Mouse (Mus musculus): Measurements from ENCODE around the gene Frmd4a. TPM values are rescaled to one million over a fixed set of nuclear protein-coding genes. Genes with fewer than 3 reads are reported as not detected.

Frmd4a gene
- 10 to 100 TPM; 10.8 to 14.2 TPM for total RNA-seq (2021)
- long read RNA-seq, experiment 1, partial matches to known transcripts: 0 of 2 reads
- long read RNA-seq, experiment 1, other reads (novel, unspliced or antisense): 2 of 2 reads
- long read RNA-seq, experiment 2, full-length matches to known transcripts: 2 of 6 reads
- long read RNA-seq, experiment 2, partial matches to known transcripts: 2 of 6 reads
- long read RNA-seq, experiment 2, other reads (novel, unspliced or antisense): 2 of 6 reads

DNA sequence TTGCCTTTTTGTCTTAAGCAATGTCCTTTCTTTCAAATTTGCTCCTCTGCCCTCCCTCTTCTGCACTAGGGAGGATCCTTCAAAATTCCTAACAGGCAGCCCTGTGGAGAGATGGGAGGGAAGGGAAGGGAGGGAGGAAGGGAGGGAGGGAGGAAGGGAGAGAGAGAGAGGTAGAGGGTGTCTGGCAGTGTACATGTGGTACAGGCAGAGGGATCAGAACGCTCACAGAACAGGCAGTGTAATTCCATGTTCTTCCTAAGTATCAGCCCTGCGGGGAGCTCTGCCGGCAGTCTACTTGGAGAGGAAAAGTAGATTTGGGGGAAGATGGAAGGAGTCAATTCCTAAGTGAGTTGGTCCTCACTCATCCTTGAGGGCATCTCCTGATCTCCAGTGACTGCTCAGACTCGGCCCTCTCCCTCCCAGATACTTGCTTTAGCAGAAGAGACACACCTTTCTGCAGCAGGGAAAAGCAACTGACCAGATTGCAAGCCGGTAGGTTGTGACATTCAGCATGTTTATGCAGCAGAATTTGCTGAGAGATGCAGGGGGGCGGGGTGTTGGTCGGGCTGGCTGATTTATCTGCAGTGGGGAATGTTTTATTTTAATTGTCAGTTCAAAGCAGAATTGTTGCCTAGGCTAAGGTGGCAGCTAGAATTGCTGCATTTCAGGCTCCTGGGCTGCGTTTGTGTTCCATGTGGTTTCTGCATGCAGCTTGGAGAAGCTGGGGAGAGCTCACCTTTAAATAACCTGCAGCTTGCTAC lies at the start of gene Frmd4a:
Gene Frmd4a, plus strand, starts transcription at position 190 of the 761 bp plus-strand sequence.
- intact Hi-C loops (cut with DNase I; ENCODE audit: low total_unique reads): no loop called here
- DNase-seq: no peak

DNA sequence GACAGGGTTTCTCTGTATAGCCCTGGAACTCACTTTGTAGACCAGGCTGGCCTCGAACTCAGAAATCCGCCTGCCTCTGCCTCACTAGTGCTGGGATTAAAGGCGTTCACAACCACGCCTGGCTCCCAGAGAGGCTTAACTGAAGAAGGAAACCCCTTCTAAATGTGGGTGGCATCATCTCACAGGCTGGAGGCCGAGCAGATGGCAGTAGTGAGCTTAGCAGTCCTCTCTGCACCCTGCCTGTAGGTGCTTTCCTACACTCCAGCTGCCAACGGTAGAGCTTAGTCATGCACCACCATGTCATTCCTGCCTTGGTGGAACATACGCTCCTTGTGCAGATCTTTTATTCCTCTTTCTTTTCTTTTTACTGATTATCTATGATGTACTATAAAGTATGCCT lies 28.6 kb upstream of the Frmd4a start:
- no peak for DNase-seq
- intact Hi-C loops (cut with DNase I; ENCODE audit: low total_unique reads): no loop called here

GRCm38 (mm10) chr2:3990431-3990830 lies 27.1 kb upstream of the Frmd4a start:
- DNase-seq: no peak
- intact Hi-C loops (cut with DNase I; ENCODE audit: low total_unique reads): no loop called here

GRCm38 (mm10) chr2:4018431-4018876 lies 937 bp downstream of the Frmd4a start:
- peak; percentile 7 for DNase-seq
- intact Hi-C loops (cut with DNase I; ENCODE audit: low total_unique reads): no loop called here

GRCm38 (mm10) chr2:4018909-4019308 lies 1.4 kb downstream of the Frmd4a start:
- intact Hi-C loops (cut with DNase I; ENCODE audit: low total_unique reads): no loop called here
- no peak for DNase-seq

DNA sequence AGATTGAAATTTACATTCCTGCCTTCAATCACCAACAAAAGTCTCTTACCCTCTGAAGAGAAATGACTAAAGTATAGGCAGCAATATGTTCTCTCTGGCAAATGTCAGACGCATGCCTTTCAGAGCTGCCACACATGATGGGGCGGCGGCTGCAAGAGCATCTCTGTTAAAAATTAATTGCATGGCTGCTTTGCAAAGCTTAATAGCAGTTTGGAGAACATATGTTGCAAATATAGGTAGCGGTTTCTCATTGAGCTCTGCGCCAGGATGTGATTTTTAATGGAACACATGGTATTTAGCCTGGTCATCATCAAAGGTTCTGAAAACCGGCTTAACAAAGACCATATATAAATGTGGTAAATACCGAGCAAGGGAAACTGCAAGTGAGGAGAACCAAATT lies 7.4 kb downstream of the Frmd4a start:
- DNase-seq: no peak
- intact Hi-C loops (cut with DNase I; ENCODE audit: low total_unique reads): no loop called here

DNA sequence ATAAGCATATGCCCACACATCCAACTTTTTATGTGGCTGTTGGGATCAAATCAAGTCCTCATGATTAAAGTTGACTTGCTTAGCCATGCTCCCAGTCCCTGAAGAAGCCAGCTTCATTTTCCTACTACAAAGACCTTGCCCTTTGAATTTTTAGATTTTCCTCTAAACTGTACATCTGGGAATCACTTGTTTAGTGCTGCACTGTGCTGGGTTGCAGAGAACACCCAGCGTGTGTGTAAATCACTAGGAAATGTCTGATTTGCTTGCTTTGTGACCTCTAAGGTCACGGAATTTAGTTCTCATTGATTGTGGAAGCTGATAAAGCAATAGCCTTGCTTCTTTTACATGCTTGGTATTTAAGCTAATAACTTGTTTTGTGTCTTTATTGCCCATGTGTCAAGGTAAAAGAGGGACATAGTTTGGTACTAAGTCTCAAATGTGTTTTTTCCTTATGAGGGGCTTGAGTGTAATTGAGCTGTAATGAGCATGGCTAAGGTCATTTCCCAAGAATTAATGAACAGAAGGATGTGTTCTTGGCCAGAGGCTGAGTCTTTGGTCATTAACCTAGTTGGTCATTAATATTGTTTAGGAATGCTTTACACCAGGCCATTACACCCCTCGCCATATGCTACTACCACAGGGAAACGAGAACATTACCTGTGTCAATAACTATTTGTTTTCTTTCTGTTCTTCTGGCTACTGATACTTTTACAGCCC lies 11.7 kb downstream of the Frmd4a start:
- no peak for DNase-seq
- intact Hi-C loops (cut with DNase I; ENCODE audit: low total_unique reads): no loop called here

DNA sequence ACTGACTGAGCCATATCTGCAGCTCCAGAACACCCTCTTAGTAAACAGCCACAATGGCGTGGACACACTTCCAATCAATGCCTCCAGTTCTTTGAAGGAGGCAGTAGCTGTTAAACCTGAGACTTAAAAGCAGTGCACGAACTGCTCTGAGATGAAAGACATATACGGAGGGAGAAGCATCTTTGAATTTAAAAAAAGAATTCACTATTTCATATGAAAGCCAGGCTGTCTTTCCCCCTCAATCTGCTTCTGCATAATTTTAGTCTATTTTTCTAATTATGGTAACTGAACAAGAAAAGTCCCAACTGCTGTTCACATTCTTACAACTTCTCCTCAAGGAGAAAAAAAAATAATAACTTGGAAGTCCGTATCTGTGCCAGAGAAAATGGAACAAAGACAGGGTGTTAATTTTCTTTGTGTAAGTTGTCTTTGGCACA lies 18.7 kb downstream of the Frmd4a start:
- intact Hi-C loops (cut with DNase I; ENCODE audit: low total_unique reads): no loop called here
- DNase-seq: no peak

GRCm38 (mm10) chr2:4036651-4037117 lies 19.2 kb downstream of the Frmd4a start:
- intact Hi-C loops (cut with DNase I; ENCODE audit: low total_unique reads): no loop called here
- DNase-seq: no peak

- intact Hi-C loops (cut with DNase I; ENCODE audit: low total_unique reads): no loop called here
- no peak for DNase-seq
Observed at GRCm38 (mm10) chr2:4042009-4042408, 24.5 kb downstream of the Frmd4a start.

DNA sequence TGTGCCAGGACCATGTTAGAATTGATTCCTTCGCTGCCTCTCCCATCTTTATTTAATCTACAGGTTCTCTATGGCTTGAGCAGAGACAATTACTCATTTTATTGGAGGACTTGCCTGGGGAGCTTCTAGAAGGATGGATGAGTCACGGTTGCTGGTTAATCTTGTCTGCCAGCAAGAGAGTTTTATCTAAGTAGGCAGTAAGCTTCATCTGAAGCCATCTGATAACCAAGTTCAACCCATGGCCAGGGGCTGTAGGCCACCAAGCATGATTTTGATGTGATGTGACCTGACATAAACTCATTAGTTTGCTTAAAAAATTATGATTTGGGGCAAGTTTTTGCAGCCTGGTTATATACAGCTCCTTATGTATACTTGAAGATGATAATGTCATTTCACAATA lies 38.0 kb downstream of the Frmd4a start:
- no peak for DNase-seq

GRCm38 (mm10) chr2:4060675-4061074 lies 43.2 kb downstream of the Frmd4a start:
- no peak for DNase-seq
- intact Hi-C loops (cut with DNase I; ENCODE audit: low total_unique reads): no loop called here

More for the DNA sequence above, 38.0 kb downstream of the Frmd4a start:
- intact Hi-C loops (cut with DNase I; ENCODE audit: low total_unique reads): no loop called here

DNA sequence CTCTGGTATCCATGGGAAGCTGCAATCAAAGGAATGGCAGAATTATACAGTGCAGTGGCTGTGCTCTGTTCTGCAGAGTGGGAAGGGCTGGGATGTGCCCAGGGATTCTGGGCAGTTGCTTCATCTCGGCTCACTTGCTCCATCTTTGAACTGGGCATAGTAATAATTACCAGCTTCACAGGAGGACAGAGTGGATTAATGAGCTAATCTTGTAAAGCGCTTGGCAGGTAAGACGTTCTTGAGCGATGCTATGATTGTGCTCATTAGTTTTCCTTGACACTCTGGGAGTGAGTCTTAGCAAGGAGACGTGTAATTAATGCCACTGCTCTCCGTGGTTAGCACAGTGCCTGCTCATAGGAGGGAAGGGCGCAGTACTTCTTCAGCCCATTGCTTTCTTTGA lies 54.3 kb downstream of the Frmd4a start:
- intact Hi-C loops (cut with DNase I; ENCODE audit: low total_unique reads): no loop called here

GRCm38 (mm10) chr2:4083877-4084276 lies 66.4 kb downstream of the Frmd4a start:
- DNase-seq: no peak
- intact Hi-C loops (cut with DNase I; ENCODE audit: low total_unique reads): no loop called here

More for the DNA sequence above, 54.3 kb downstream of the Frmd4a start:
- DNase-seq: no peak

- intact Hi-C loops (cut with DNase I; ENCODE audit: low total_unique reads): no loop called here
Observed at GRCm38 (mm10) chr2:4097601-4098000, 80.1 kb downstream of the Frmd4a start.

DNA sequence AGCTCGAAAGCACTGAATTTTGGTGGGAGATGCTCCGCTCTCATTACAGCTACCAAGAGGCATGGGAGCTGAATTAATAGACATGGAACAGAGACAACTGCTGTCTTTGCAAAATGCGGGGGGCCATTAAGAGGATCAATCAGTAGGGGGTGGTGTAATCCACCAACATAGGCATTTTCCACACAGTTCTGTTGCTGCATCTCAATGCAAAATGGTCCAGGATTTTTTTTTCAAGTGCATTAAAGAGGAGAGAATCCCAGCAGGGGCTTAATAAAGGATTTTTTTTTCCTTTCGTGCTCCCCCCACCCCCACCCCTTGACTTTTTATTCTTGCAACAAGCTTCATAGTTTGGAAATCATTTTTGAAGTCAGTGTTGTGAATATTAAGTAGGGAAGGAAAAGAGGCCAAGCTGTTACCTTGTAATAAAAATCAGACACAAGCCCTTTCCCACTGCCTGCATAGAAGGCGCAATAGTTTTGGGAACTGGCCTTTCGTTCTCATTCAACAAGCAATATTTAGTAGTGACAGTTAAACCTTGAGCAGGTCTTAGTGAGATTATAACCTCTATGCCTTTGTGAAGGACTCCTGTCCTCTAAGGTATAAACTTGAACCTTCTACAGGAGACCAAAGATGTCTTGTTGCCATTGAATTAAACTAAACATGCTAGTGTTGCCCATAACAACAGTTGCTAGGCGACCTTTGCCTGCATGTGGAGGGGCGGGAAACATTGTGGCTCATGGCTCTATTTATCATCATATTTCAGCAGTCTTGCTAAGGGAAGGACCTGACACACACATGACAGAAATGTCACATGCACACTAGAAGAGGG lies 81.6 kb downstream of the Frmd4a start:
- no peak for DNase-seq

More at GRCm38 (mm10) chr2:4097601-4098000, 80.1 kb downstream of the Frmd4a start:
- DNase-seq: no peak

GRCm38 (mm10) chr2:4099777-4100104 lies 82.2 kb downstream of the Frmd4a start:
- intact Hi-C loops (cut with DNase I; ENCODE audit: low total_unique reads): no loop called here
- no peak for DNase-seq

More for the DNA sequence above, 81.6 kb downstream of the Frmd4a start:
- intact Hi-C loops (cut with DNase I; ENCODE audit: low total_unique reads): no loop called here

DNA sequence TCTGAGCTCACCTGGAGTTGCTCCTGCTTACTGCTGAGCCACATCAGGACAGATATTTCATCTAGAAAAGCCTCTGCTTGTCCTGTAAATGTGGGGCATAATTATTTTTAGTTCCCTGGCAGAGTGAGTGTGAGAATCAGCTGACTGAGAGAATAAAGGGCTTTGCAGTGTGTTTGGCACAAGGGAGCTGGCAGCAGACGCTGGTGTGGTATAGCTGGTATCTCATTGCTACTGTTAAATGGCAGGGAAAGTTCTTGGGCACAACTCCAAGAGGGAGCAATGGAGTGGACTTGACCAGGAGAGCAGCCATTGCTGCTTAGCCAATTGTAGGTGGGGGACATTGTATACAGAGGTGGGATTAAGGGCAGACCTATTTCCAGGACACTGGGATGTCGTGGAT lies 83.9 kb downstream of the Frmd4a start:
- DNase-seq: no peak
- intact Hi-C loops (cut with DNase I; ENCODE audit: low total_unique reads): no loop called here

- no peak for DNase-seq
- intact Hi-C loops (cut with DNase I; ENCODE audit: low total_unique reads): no loop called here
Observed at GRCm38 (mm10) chr2:4113303-4113920, 95.9 kb downstream of the Frmd4a start.
